7 mouse cellular contexts compared by ENCODE assay signal in the genomic region with DNA sequence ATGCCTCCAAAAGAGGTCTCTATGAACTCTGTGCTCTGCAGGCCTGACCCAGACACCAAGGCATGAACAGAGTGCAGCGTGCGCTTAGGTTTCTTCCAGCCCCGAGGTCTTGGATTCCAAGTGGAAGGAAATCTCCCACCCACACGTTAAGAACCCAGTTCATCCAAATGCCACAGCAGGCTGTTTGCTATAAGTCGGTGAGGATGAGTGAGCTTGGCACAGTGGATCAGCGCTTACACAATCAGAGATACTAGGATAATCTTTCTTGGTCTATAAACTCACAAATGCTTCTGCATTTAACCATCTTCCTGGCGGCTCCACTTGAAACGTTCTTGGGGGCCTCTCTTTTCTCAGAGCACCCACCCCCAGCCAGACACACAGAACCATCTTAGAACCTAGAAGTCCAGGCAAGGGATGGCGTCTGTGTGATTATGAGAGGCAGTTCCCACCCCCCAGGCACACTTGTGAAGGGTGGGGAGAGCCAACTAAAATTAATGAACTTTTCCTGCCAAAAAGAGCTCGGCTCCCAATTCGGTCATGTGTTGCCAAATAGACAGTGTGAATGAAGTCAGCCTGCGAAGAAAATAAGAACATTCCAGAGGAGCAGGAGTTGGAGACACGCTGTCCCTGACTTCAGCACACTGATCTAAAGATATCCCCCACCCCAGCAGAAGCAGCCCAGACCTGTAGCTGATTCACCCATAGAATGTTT.
A peak's percentile ranks its signal among the peaks of the same experiment; 100 is the strongest.
DNase-seq lines count a peak whose midpoint lies in the region; TF ChIP-seq lines count a peak whose summit lies in the region.

No protein-coding gene starts in this region.

- no peak for TF ChIP-seq CTCF in cortical plate, adult 2 months (IDR thresholded peaks at IDR 0.05; ENCODE audit: extremely low read depth, insufficient read depth, low read length)

- peak overlapping the region; percentile 78 for H3K27ac ChIP-seq in cortical plate, adult 2 months (ENCODE audit: insufficient read depth, low read length)

- TF ChIP-seq POLR2A in cortical plate, adult 2 months (IDR thresholded peaks at IDR 0.05; ENCODE audit: extremely low read depth, insufficient read depth, low read length) = no peak

- peaks cover 13% of the 10 kb centered on the region for H3K4me1 ChIP-seq in cortical plate, adult 2 months (ENCODE audit: control insufficient read depth, insufficient read depth, low read length)

- no peak overlapping the region for H3K4me3 ChIP-seq in cortical plate, adult 2 months (ENCODE audit: insufficient read depth, low read length)

- DNase-seq in layer of hippocampus, adult 18-20 months (ENCODE audit: low spot score in 2 of 2) = peak; percentile 49 to 80
- no peak for DNase-seq in layer of hippocampus, adult 9-10 months (ENCODE audit: low spot score)
- peak; percentile 63 for DNase-seq in gonadal fat pad, adult 2 months (ENCODE audit: low read depth)
- peak; percentile 46 for DNase-seq in lung, postnatal 36 days
- no peak for DNase-seq in yolk sac, embryonic 10.5 days (ENCODE audit: low spot score)
- no peak for DNase-seq in embryo, embryonic 10 days (ENCODE audit: low spot score)

Comparison
In these comparisons a context has a peak if more than half of its experiments do, and no peak if none do; other contexts are left out.
1. DNase-seq: peak in layer of hippocampus, adult 18-20 months (2 of 2), gonadal fat pad, adult 2 months (single experiment) and lung, postnatal 36 days (single experiment); none in layer of hippocampus, adult 9-10 months (single experiment), yolk sac, embryonic 10.5 days (single experiment) and embryo, embryonic 10 days (single experiment).